Mouse (Mus musculus) small intestine, adult 2 months (tissue): ENCODE measurements around the gene Wwox. TPM values are rescaled to one million over a fixed set of nuclear protein-coding genes. Genes with fewer than 3 reads are reported as not detected.

Source experiments
- H3K27ac ChIP-seq: fragments of 200-500 bp; 2 replicates; pipeline ENCODE4 v1.5.1; 2012; ENCODE audit warnings: low read depth, low read length, control low read depth, inconsistent platforms; ENCODE audit not compliant: insufficient read depth
- H3K27me3 ChIP-seq: fragments of 200-500 bp; 2 replicates; pipeline ENCODE4 v1.6.1; 2012; ENCODE audit warnings: mild to moderate bottlenecking, moderate library complexity, low read length, inconsistent platforms; ENCODE audit not compliant: control insufficient read depth, insufficient read depth
- H3K36me3 ChIP-seq: fragments of 200-500 bp; 2 replicates; pipeline ENCODE4 v1.6.1; 2012; ENCODE audit warnings: mild to moderate bottlenecking, low read length, control low read depth, inconsistent platforms; ENCODE audit not compliant: control insufficient read depth, insufficient read depth
- H3K4me1 ChIP-seq: fragments of 200-500 bp; 2 replicates; pipeline ENCODE4 v1.6.1; 2012; ENCODE audit warnings: low read length, inconsistent platforms, mixed read lengths; ENCODE audit not compliant: control insufficient read depth, insufficient read depth, insufficient read length
- H3K4me3 ChIP-seq: fragments of 200-500 bp; 2 replicates; pipeline ENCODE4 v1.5.1; 2012; ENCODE audit warnings: low read depth, mild to moderate bottlenecking, control low read depth, inconsistent platforms, low read length, moderate library complexity
- CTCF ChIP-seq: fragments of 200-500 bp; IDR thresholded peaks from 2 replicates; pipeline ENCODE4 v1.5.1; 2012; ENCODE audit warnings: low read depth, mild to moderate bottlenecking, control low read depth, inconsistent platforms, low read length, moderate library complexity, mixed read lengths; ENCODE audit not compliant: insufficient replicate concordance, insufficient read length; ENCODE audit errors: extremely low read depth
- POLR2A ChIP-seq: fragments of 200-500 bp; IDR thresholded peaks from 2 replicates; pipeline ENCODE4 v1.6.1; 2012; ENCODE audit warnings: low read depth, mild to moderate bottlenecking, control low read depth, inconsistent platforms, low read length, moderate library complexity
- WGBS: fragments of 180-500 bp; shearing (Covaris S2); methylation state at CpG from one replicate; pipeline ENCODE4 v1.1.7; 2018; 5-methylcytosine and 5-hydroxymethylcytosine counted together
- polyA plus RNA-seq: library from polyadenylated mRNA; depleted of rRNA; stranded (reverse); fragments of >200 nt; gene quantifications from 2 replicates; pipeline ENCODE4 v1.2.3, GENCODE M21; 2012

Wwox gene
- polyA plus RNA-seq, 1 experiment: 6.0 TPM

DNA sequence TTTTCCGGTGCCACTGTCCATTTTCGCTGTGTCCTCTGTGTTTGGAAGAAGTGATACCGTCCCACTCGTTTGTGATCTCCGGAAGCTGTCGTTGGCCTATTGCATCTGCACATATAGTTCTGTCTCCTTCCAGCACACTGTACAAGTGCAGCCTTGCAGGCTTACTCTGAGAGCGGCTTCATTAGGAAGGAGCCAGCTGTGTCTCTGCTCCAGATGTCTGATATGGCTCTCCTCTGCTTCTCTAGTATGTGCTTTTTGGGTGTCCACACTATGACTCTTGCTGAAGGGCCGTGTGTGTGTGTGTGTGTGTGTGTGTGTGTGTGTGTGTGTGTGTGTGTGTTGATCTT lies 134.3 kb downstream of the Wwox start:
- Histone ChIP-seq H3K36me3 (no peaks in the 10 kb centered on the region), H3K4me1 (no peaks in the 10 kb centered on the region), H3K27me3 (no peaks in the 10 kb centered on the region), H3K27ac (no peak overlapping the region), H3K4me3 (no peak overlapping the region)
- WGBS: 84% methylated on average over 8 of the region's 8 CpGs
- TF ChIP-seq CTCF (no peak), POLR2A (no peak)

DNA sequence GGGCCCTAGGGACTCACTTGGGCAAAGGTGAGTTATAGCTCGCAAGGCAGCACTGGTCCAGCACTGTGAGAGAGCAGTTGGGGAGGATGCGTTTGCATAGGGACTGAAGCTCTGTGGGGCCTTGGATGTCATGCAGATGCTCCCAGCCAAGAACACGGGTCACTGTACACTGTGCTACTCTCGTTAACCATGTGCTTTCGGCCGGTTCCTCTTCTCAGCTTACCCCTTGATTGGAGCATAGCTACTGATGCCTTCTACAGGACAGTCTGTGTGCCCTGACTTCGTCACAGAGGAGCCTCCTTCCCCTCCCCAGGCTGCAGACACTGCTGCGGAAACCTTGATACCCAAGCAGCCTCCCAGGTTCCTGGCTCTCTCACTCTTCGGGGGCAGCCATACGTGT lies 139.8 kb downstream of the Wwox start:
- WGBS: 92% methylated on average over 10 of the region's 10 CpGs
- TF ChIP-seq POLR2A (no peak), CTCF (no peak)
- Histone ChIP-seq H3K4me1 (no peaks in the 10 kb centered on the region), H3K4me3 (no peak overlapping the region), H3K27ac (no peak overlapping the region), H3K27me3 (no peaks in the 10 kb centered on the region), H3K36me3 (no peaks in the 10 kb centered on the region)

- Histone ChIP-seq H3K4me1 (no peaks in the 10 kb centered on the region), H3K27ac (no peak overlapping the region), H3K27me3 (no peaks in the 10 kb centered on the region), H3K36me3 (no peaks in the 10 kb centered on the region), H3K4me3 (no peak overlapping the region)
- 83% methylated on average over 1 of the region's 1 CpGs for WGBS
- TF ChIP-seq POLR2A (no peak), CTCF (no peak)
Measured at GRCm38 (mm10) chr8:114580684-114581083, 141.2 kb downstream of the Wwox start.

GRCm38 (mm10) chr8:114590336-114590867 lies 150.9 kb downstream of the Wwox start:
- H3K27ac ChIP-seq: no peak overlapping the region
- WGBS: 91% methylated on average over 12 of the region's 12 CpGs
- no peaks in the 10 kb centered on the region; the same call in 1 of the 2 replicates for H3K36me3 ChIP-seq
- H3K4me1 ChIP-seq: peaks cover 4% of the 10 kb centered on the region; the same call in 1 of the 2 replicates
- H3K4me3 ChIP-seq: no peak overlapping the region
- no peaks in the 10 kb centered on the region for H3K27me3 ChIP-seq
- no peak for TF ChIP-seq CTCF
- no peak for TF ChIP-seq POLR2A

DNA sequence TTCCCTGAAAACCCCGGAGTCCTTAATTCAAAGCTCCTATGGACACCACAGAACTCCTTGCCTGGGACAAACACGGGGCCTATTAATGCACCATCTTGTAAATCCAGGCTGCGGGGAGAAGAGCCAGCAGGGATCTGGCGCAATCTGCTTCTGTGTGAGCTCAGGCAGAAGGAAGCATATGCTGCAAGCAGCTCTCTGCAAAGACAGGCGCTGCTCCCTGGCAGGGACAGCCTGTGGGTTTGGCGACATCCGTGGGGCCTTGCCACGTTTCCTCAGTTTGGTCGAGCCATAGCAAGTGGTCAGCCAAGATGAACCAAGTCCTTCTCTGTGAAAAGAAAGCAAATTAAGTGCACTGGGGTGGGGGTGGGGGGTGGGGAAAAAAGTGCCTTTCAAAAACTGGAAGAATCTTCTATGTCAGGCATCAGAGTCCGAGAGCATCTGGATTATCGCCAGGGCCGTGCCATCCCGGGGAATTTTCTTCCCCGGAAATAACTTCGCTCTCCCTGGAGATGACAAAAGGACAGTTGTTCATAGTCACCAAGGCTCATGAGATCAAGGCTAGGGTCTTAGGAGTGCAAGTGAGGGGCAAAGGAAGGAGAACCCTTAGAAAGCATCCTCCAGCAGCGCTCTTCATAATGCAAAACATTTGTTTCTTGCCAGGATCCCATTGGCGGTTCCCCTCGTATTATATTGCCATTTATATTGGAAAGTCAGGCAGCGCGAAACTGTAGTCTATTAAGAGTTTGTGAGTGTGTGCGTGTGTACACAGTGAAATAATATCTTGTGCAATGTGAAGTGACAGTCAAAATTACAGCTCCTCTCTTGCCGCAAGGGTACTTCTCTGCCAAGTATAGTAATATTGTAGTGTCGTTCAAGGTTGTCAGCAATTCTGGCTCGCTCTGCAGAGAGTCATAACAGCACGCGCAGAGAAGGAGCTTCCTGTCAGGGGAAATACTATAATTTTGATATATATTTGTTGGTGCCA lies 152.1 kb downstream of the Wwox start:
- WGBS: 69% methylated on average over 26 of the region's 26 CpGs
- H3K27ac ChIP-seq: no peak overlapping the region
- H3K4me3 ChIP-seq: no peak overlapping the region
- peaks cover 4% of the 10 kb centered on the region; the same call in 1 of the 2 replicates for H3K4me1 ChIP-seq
- no peaks in the 10 kb centered on the region for H3K27me3 ChIP-seq
- no peak for TF ChIP-seq CTCF
- TF ChIP-seq POLR2A: no peak
- no peaks in the 10 kb centered on the region; the same call in 1 of the 2 replicates for H3K36me3 ChIP-seq

DNA sequence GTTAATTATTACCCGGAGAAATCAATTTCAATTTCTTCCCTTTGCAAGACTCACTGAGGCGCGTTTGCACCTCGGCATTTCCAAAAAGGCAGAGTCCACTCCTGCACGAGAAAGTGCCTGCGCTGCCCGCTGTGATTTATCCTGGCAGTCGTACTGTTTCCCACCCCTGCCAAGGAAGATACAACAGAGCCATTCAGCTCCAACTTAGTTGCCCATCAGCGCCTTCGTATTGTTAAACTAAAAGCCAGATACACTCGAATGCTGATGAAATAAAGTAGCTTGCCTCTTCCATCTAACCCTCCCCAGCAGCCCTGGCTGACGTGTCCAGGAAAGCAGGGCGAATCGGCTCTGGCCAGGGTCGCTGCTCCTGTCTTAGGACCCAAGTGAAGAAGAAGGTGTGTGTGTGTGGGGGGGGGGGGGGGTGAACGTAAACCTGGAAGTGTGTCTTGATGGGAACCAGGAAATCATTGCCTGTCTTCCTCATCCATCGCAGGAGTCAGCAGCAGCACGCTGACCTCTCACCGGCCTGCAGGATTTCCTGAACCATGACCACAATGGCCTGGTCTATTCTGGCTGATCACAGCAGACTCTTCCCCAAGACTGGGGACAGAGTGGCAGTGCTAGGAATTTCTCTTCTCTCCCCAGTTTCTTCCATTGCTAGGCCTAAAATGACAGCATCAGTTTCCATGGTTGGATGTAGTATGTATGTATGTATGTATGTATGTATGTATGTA lies 154.1 kb downstream of the Wwox start:
- Histone ChIP-seq H3K36me3 (no peaks in the 10 kb centered on the region), H3K27ac (no peak overlapping the region), H3K4me3 (peak overlapping the region; percentile 16; the same call in 1 of the 2 replicates), H3K4me1 (peaks cover 4% of the 10 kb centered on the region; the same call in 1 of the 2 replicates), H3K27me3 (no peaks in the 10 kb centered on the region)
- no peak for TF ChIP-seq POLR2A
- no peak for TF ChIP-seq CTCF
- WGBS: 37% methylated on average over 19 of the region's 19 CpGs

DNA sequence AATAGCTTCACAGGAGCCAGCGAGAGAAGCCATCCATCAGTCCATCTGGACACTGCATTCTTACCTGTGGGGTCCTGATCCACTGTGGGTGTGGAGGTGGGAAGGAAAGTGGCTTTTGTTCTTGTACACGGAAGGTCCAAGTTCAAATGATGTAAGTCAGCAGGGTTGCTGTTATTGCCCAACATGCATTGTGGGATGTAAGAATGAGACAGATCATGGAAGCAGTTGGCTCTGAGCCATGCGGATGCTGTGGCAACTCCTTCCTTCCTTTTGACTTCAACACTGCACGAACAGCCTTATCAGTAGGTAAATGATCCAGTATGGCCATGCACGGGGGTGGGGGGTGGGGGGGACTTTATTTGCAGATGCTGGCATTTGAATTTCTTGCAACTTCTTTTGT lies 155.4 kb downstream of the Wwox start:
- Histone ChIP-seq H3K27ac (no peak overlapping the region), H3K36me3 (no peaks in the 10 kb centered on the region), H3K4me3 (no peak overlapping the region), H3K27me3 (no peaks in the 10 kb centered on the region), H3K4me1 (peaks cover 4% of the 10 kb centered on the region; the same call in 1 of the 2 replicates)
- TF ChIP-seq CTCF (no peak), POLR2A (no peak)
- WGBS: 44% methylated on average over 5 of the region's 5 CpGs
